Mouse (Mus musculus): Measurements from ENCODE around the gene Lysmd2. TPM values are rescaled to one million over a fixed set of nuclear protein-coding genes. Genes with fewer than 3 reads are reported as not detected.
"Not testable (repeated sequence)": the region's sequence is repeated elsewhere in the genome, so short reads cannot be mapped to it uniquely, and the experiment has no call there.

Gene Lysmd2
- total RNA-seq, 4 experiments from 2014 or later, result 12.8 to 20.1 (median 17.1) TPM

GRCm38 (mm10) chr9:75630823-75631454 lies 5.4 kb downstream of the Lysmd2 start:
- no peak for DNase-seq

- no peak for DNase-seq
Observed at GRCm38 (mm10) chr9:75632111-75632510, 6.6 kb downstream of the Lysmd2 start.

- no peak for DNase-seq
Observed at GRCm38 (mm10) chr9:75632902-75633301, 7.4 kb downstream of the Lysmd2 start.

- no peak for DNase-seq
Observed at GRCm38 (mm10) chr9:75633603-75634002, 8.1 kb downstream of the Lysmd2 start.

GRCm38 (mm10) chr9:75634226-75634625 lies 8.7 kb downstream of the Lysmd2 start:
- no peak for DNase-seq

GRCm38 (mm10) chr9:75645405-75645804 lies 19.9 kb downstream of the Lysmd2 start:
- DNase-seq, result no peak

GRCm38 (mm10) chr9:75653981-75654911 lies 28.7 kb downstream of the Lysmd2 start:
- DNase-seq, result no peak

GRCm38 (mm10) chr9:75656456-75656855 lies 30.9 kb downstream of the Lysmd2 start:
- not testable (repeated sequence) for DNase-seq

GRCm38 (mm10) chr9:75660917-75661316 lies 35.4 kb downstream of the Lysmd2 start:
- no peak for DNase-seq

GRCm38 (mm10) chr9:75665364-75665763 lies 39.8 kb downstream of the Lysmd2 start:
- no peak for DNase-seq

- DNase-seq, result peak; percentile 4
Observed at GRCm38 (mm10) chr9:75666612-75667011, 41.1 kb downstream of the Lysmd2 start.

- no peak for DNase-seq
Observed at GRCm38 (mm10) chr9:75672769-75673168, 47.2 kb downstream of the Lysmd2 start.

GRCm38 (mm10) chr9:75676226-75676625 lies 50.7 kb downstream of the Lysmd2 start:
- DNase-seq, result no peak

GRCm38 (mm10) chr9:75678341-75678740 lies 52.8 kb downstream of the Lysmd2 start:
- no peak for DNase-seq

GRCm38 (mm10) chr9:75679629-75680028 lies 54.1 kb downstream of the Lysmd2 start:
- no peak for DNase-seq

GRCm38 (mm10) chr9:75680606-75681005 lies 55.1 kb downstream of the Lysmd2 start:
- no peak for DNase-seq

GRCm38 (mm10) chr9:75683426-75684191 lies 58.1 kb downstream of the Lysmd2 start, which contains the start of gene Scg3:
Gene Scg3, minus strand, starts transcription at chr9:75684056.
- peak; percentile 50 for DNase-seq

- DNase-seq, result no peak
Observed at GRCm38 (mm10) chr9:75684292-75684691, 58.8 kb downstream of the Lysmd2 start.

GRCm38 (mm10) chr9:75684772-75685171 lies 59.2 kb downstream of the Lysmd2 start:
- no peak for DNase-seq
